Mouse (Mus musculus) G1E (cell line): Measurements from ENCODE around the gene Map2k5.

Experiments
- CTCF ChIP-seq: IDR thresholded peaks from 2 replicates; pipeline ENCODE4 v1.5.1; 2012; ENCODE audit warnings: low read depth, low read length, inconsistent platforms, mixed read lengths
- GATA1 ChIP-seq: IDR thresholded peaks from 2 replicates; pipeline ENCODE4 v1.6.1; 2012; ENCODE audit warnings: borderline replicate concordance, low read length, inconsistent platforms, mixed read lengths
- GATA2 ChIP-seq: IDR thresholded peaks from 2 replicates; pipeline ENCODE4 v1.6.1; 2012; ENCODE audit warnings: low read depth, low read length, inconsistent platforms, borderline replicate concordance
- POLR2AphosphoS5 ChIP-seq: IDR thresholded peaks from 2 replicates; pipeline ENCODE4 v1.6.1; 2012; ENCODE audit warnings: low read depth, low read length, inconsistent platforms; ENCODE audit not compliant: insufficient replicate concordance
- TAL1 ChIP-seq: conservative IDR thresholded peaks from 2 replicates; pipeline ENCODE4 v1.6.1; 2012; ENCODE audit warnings: low read depth, low read length, inconsistent platforms, mixed read lengths

- no peak for TF ChIP-seq CTCF
- no peak for TF ChIP-seq GATA2
- no peak for TF ChIP-seq GATA1
- no peak for TF ChIP-seq POLR2AphosphoS5
- no peak for TF ChIP-seq TAL1
Observed at GRCm38 (mm10) chr9:63195523-63195922, 182.2 kb downstream of the Map2k5 start.
